Mouse (Mus musculus): ENCODE results near the gene Slc4a1ap. TPM values are rescaled to one million over a fixed set of nuclear protein-coding genes. Genes with fewer than 3 reads are reported as not detected.

Gene Slc4a1ap
- 32.5 and 34.4 TPM in 2 replicates for polyA plus RNA-seq (2015; fragmentation: Nextera tagmentation; extraction: Ambion mirVana)

DNA sequence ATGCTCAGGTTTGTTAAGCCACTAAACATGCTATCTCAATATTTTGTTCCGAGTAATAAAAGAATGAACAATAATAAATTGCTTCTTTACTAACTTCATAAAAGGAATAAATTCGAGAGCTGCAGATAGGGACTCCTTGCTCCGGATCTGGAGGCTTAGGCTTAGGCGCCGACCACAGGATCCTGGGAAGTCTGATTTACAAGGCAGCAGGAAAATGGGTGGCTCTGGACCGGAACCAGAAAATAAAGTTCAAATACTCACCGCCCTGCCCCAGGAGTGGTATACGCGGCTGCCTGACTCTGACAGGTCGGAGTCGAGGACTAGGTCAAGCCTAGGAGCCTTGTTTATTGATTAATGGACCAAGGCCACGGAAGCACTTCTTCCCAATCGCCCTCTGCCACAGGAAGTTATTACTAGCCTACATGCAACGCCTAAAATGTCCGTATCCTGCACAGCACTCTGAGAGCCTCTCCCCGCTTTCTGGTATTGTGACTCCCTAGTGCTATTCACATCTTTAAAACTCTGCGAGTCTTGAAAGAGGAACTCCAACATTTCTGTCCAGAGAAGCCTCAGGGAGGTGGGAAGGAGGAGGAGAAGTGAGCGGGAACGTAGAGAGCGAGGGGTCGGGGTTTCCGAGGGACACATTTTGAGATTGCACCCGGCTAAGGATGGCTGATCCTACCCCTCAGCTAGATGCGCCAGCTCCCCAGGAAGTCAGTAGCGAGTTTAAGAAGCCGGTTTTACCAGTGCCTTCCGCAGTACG is at the start of gene Slc4a1ap:
Gene Slc4a1ap, plus strand, starts transcription at position 642 of the 763 bp plus-strand sequence.
- Histone ChIP-seq H3K4me3 (ENCODE audit: low read depth, low read length) (peak within 1 kb of the TSS; percentile 92), H3K9ac (ENCODE audit: low read depth, low read length) (peak within 1 kb of the TSS; percentile 78), H3K9me3 (replicated peaks; ENCODE audit: control insufficient read depth, low read length, poor library complexity, severe bottlenecking) (no peaks in the 10 kb centered on the region), H3K4me2 (ENCODE audit: low read length) (peak within 1 kb of the TSS; percentile 100), H3K4me1 (ENCODE audit: control insufficient read depth, insufficient read depth, low read length) (peaks cover 29% of the 10 kb centered on the region), H3K27ac (ENCODE audit: low read length) (peak within 1 kb of the TSS; percentile 84), H3K36me3 (ENCODE audit: control insufficient read depth, insufficient read depth, low read length) (peaks cover 11% of the 10 kb centered on the region; the same call in 1 of the 2 replicates), H3K27me3 (ENCODE audit: control insufficient read depth, insufficient read depth, low read depth, low read length) (no peaks in the 10 kb centered on the region)
- ATAC-seq: peak; percentile 92
- WGBS: 1% methylated on average over 28 of the region's 28 CpGs

- ATAC-seq: no peak
- Histone ChIP-seq H3K36me3 (ENCODE audit: control insufficient read depth, insufficient read depth, low read length) (peaks cover 47% of the 10 kb centered on the region), H3K4me3 (ENCODE audit: low read depth, low read length) (no peak overlapping the region), H3K27ac (ENCODE audit: low read length) (no peak overlapping the region), H3K4me1 (ENCODE audit: control insufficient read depth, insufficient read depth, low read length) (no peaks in the 10 kb centered on the region), H3K27me3 (ENCODE audit: control insufficient read depth, insufficient read depth, low read depth, low read length) (no peaks in the 10 kb centered on the region), H3K9me3 (replicated peaks; ENCODE audit: control insufficient read depth, low read length, poor library complexity, severe bottlenecking) (no peaks in the 10 kb centered on the region), H3K4me2 (ENCODE audit: low read length) (no peak overlapping the region), H3K9ac (ENCODE audit: low read depth, low read length) (no peak overlapping the region)
- 96% methylated on average over 4 of the region's 4 CpGs for WGBS
Observed at GRCm38 (mm10) chr5:31480536-31480935, 46.3 kb upstream of the Slc4a1ap start.

GRCm38 (mm10) chr5:31485440-31485839 is 41.4 kb upstream of the Slc4a1ap start, which contains the start of gene 4930548H24Rik:
TSS of gene 4930548H24Rik (plus strand) at chr5:31485740.
- ATAC-seq: no peak
- H3K27ac ChIP-seq (ENCODE audit: low read length): no peak within 1 kb of the TSS
- H3K4me1 ChIP-seq (ENCODE audit: control insufficient read depth, insufficient read depth, low read length): no peaks in the 10 kb centered on the region
- no peak within 1 kb of the TSS for H3K9ac ChIP-seq (ENCODE audit: low read depth, low read length)
- no peak within 1 kb of the TSS for H3K4me2 ChIP-seq (ENCODE audit: low read length)
- WGBS: 95% methylated on average over 3 of the region's 3 CpGs
- no peaks in the 10 kb centered on the region for H3K27me3 ChIP-seq (ENCODE audit: control insufficient read depth, insufficient read depth, low read depth, low read length)
- no peaks in the 10 kb centered on the region for H3K9me3 ChIP-seq (replicated peaks; ENCODE audit: control insufficient read depth, low read length, poor library complexity, severe bottlenecking)
- peaks cover 16% of the 10 kb centered on the region for H3K36me3 ChIP-seq (ENCODE audit: control insufficient read depth, insufficient read depth, low read length)
- H3K4me3 ChIP-seq (ENCODE audit: low read depth, low read length): no peak within 1 kb of the TSS

DNA sequence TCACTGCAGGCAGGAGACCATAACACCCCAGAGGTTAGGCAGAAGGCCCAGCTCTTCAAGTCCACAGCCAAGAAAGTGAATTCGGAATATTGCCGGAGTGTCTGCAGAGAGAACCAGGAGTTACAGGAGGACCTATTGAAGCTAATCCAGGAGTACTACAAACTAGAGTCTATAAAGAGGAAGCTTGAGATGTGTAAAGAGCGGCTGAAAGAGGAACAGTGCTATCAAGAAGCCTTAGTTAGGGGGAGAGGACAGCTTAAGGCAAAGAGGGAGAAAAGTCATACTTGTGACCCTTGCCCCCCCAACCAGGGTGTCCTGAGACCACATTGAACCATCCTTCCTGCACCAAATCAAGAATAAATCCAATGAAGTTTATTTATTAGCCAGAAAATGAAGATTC is 38.9 kb upstream of the Slc4a1ap start:
- Histone ChIP-seq H3K4me2 (ENCODE audit: low read length) (no peak overlapping the region), H3K36me3 (ENCODE audit: control insufficient read depth, insufficient read depth, low read length) (no peaks in the 10 kb centered on the region), H3K9me3 (replicated peaks; ENCODE audit: control insufficient read depth, low read length, poor library complexity, severe bottlenecking) (no peaks in the 10 kb centered on the region), H3K4me3 (ENCODE audit: low read depth, low read length) (no peak overlapping the region), H3K9ac (ENCODE audit: low read depth, low read length) (no peak overlapping the region), H3K4me1 (ENCODE audit: control insufficient read depth, insufficient read depth, low read length) (no peaks in the 10 kb centered on the region), H3K27ac (ENCODE audit: low read length) (no peak overlapping the region), H3K27me3 (ENCODE audit: control insufficient read depth, insufficient read depth, low read depth, low read length) (no peaks in the 10 kb centered on the region)
- no peak for ATAC-seq
- WGBS: 93% methylated on average over 3 of the region's 3 CpGs

- WGBS: 81% methylated on average over 7 of the region's 7 CpGs
- Histone ChIP-seq H3K4me2 (ENCODE audit: low read length) (no peak overlapping the region), H3K4me1 (ENCODE audit: control insufficient read depth, insufficient read depth, low read length) (peaks cover 4% of the 10 kb centered on the region), H3K36me3 (ENCODE audit: control insufficient read depth, insufficient read depth, low read length) (no peaks in the 10 kb centered on the region), H3K9me3 (replicated peaks; ENCODE audit: control insufficient read depth, low read length, poor library complexity, severe bottlenecking) (no peaks in the 10 kb centered on the region), H3K9ac (ENCODE audit: low read depth, low read length) (no peak overlapping the region), H3K4me3 (ENCODE audit: low read depth, low read length) (no peak overlapping the region), H3K27ac (ENCODE audit: low read length) (no peak overlapping the region), H3K27me3 (ENCODE audit: control insufficient read depth, insufficient read depth, low read depth, low read length) (no peaks in the 10 kb centered on the region)
- no peak for ATAC-seq
Observed at GRCm38 (mm10) chr5:31489116-31489769, 37.6 kb upstream of the Slc4a1ap start.

- ATAC-seq: no peak
Observed at GRCm38 (mm10) chr5:31492031-31492430, 34.8 kb upstream of the Slc4a1ap start.

DNA sequence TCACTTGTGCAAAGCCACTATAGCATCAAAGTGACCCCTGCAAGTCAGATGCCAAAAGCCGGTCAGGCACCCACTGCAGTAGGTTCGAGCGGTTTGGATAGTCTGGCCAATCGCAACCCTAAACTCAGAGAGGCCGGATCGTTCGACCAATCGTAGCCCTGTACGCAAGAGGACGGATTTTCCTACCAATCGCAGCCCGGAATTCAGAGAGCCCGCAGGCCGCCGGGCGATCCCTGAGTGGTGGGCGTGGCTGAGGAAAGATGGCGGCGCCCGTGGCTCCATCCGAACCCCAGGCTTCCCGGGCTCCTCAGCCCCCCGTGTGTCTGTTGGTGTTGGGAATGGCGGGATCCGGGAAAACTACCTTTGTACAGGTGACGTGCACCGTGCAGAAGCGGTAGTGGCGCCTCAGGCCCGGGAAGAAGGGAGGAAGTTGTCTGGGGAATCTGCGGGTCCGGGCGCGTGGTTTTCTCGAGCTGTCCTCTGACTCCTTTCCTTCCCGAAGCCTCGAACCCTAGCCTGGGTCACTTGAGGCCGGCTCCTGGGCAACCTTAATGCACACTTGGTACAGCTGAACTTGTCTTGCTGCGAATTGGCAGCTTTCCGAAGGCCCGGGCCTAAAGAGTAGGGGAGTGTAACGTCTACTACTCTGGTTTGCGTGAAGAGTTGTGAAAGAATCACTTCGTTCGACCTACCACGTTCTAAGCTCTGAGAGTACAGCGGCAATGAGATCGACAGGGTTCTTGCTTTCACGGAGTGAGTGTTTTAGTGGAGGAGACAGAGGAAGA is 32.1 kb upstream of the Slc4a1ap start, which contains the start of gene Gpn1:
Gene Gpn1, plus strand, starts transcription at position 229 of the 785 bp plus-strand sequence.
- no peaks in the 10 kb centered on the region for H3K9me3 ChIP-seq (replicated peaks; ENCODE audit: control insufficient read depth, low read length, poor library complexity, severe bottlenecking)
- peak within 1 kb of the TSS; percentile 74 for H3K4me2 ChIP-seq (ENCODE audit: low read length)
- H3K36me3 ChIP-seq (ENCODE audit: control insufficient read depth, insufficient read depth, low read length): peaks cover 12% of the 10 kb centered on the region
- peak within 1 kb of the TSS; percentile 75 for H3K27ac ChIP-seq (ENCODE audit: low read length)
- H3K9ac ChIP-seq (ENCODE audit: low read depth, low read length): peak within 1 kb of the TSS; percentile 71
- peaks cover 13% of the 10 kb centered on the region for H3K4me1 ChIP-seq (ENCODE audit: control insufficient read depth, insufficient read depth, low read length)
- WGBS: under 1% methylated on average over 49 of the region's 49 CpGs
- peak; percentile 100 for ATAC-seq
- H3K27me3 ChIP-seq (ENCODE audit: control insufficient read depth, insufficient read depth, low read depth, low read length): no peaks in the 10 kb centered on the region
- H3K4me3 ChIP-seq (ENCODE audit: low read depth, low read length): peak within 1 kb of the TSS; percentile 73

More at GRCm38 (mm10) chr5:31492031-31492430, 34.8 kb upstream of the Slc4a1ap start:
- no peaks in the 10 kb centered on the region for H3K27me3 ChIP-seq (ENCODE audit: control insufficient read depth, insufficient read depth, low read depth, low read length)
- H3K4me2 ChIP-seq (ENCODE audit: low read length): no peak overlapping the region
- no peak overlapping the region for H3K27ac ChIP-seq (ENCODE audit: low read length)
- H3K4me1 ChIP-seq (ENCODE audit: control insufficient read depth, insufficient read depth, low read length): peaks cover 13% of the 10 kb centered on the region
- 28% methylated on average over 1 of the region's 1 CpGs for WGBS
- no peak overlapping the region for H3K9ac ChIP-seq (ENCODE audit: low read depth, low read length)
- no peaks in the 10 kb centered on the region for H3K9me3 ChIP-seq (replicated peaks; ENCODE audit: control insufficient read depth, low read length, poor library complexity, severe bottlenecking)
- no peak overlapping the region for H3K4me3 ChIP-seq (ENCODE audit: low read depth, low read length)
- H3K36me3 ChIP-seq (ENCODE audit: control insufficient read depth, insufficient read depth, low read length): no peaks in the 10 kb centered on the region; the same call in 1 of the 2 replicates

- peaks cover 36% of the 10 kb centered on the region for H3K36me3 ChIP-seq (ENCODE audit: control insufficient read depth, insufficient read depth, low read length)
- ATAC-seq: no peak
- WGBS: 92% methylated on average over 10 of the region's 10 CpGs
Observed at GRCm38 (mm10) chr5:31504843-31505242, 22.0 kb upstream of the Slc4a1ap start.

More at GRCm38 (mm10) chr5:31504843-31505242, 22.0 kb upstream of the Slc4a1ap start:
- Histone ChIP-seq H3K9ac (ENCODE audit: low read depth, low read length) (no peak overlapping the region), H3K4me1 (ENCODE audit: control insufficient read depth, insufficient read depth, low read length) (no peaks in the 10 kb centered on the region), H3K27ac (ENCODE audit: low read length) (no peak overlapping the region), H3K4me3 (ENCODE audit: low read depth, low read length) (no peak overlapping the region), H3K4me2 (ENCODE audit: low read length) (no peak overlapping the region), H3K9me3 (replicated peaks; ENCODE audit: control insufficient read depth, low read length, poor library complexity, severe bottlenecking) (no peaks in the 10 kb centered on the region), H3K27me3 (ENCODE audit: control insufficient read depth, insufficient read depth, low read depth, low read length) (no peaks in the 10 kb centered on the region)
